Mouse (Mus musculus) adipocyte (in vitro differentiated cells): ENCODE measurements around the gene Tceal9.
"Not testable (repeated sequence)": the region's sequence is repeated elsewhere in the genome, so short reads cannot be mapped to it uniquely, and the experiment has no call there.

Source experiments
- DNase-seq: peaks from one replicate; pipeline ENCODE4 v3.0.0-alpha.2; 2016; ENCODE audit warnings: low spot score

The Tceal9 gene

GRCm38 (mm10) chrX:136270393-136271111 is 25.7 kb downstream of the Tceal9 start:
- DNase-seq = not testable (repeated sequence)

GRCm38 (mm10) chrX:136274542-136274941 is 29.7 kb downstream of the Tceal9 start:
- no peak for DNase-seq

GRCm38 (mm10) chrX:136275386-136275785 is 30.5 kb downstream of the Tceal9 start:
- DNase-seq = no peak

GRCm38 (mm10) chrX:136277577-136277976 is 32.7 kb downstream of the Tceal9 start:
- DNase-seq = no peak

DNA sequence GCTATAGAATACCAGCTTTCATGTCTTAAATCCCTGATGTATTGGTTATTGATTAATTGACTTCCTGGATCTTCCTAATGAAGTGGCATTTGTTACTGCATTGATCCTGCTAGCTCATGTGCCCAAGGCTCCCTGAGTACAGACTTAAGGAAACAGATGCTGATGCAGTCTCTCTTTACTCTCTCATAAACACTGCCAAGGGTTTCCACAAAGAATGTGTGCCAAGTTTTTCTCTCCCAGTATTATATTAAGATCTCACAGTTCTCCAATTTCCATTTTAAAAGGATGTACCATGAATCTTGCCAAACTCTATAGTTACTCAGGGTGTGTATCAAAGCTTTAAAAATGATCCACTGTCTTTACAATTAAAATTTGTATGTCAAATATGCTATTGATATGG is 33.5 kb downstream of the Tceal9 start:
- DNase-seq = no peak

GRCm38 (mm10) chrX:136279410-136279809 is 34.5 kb downstream of the Tceal9 start:
- no peak for DNase-seq

DNA sequence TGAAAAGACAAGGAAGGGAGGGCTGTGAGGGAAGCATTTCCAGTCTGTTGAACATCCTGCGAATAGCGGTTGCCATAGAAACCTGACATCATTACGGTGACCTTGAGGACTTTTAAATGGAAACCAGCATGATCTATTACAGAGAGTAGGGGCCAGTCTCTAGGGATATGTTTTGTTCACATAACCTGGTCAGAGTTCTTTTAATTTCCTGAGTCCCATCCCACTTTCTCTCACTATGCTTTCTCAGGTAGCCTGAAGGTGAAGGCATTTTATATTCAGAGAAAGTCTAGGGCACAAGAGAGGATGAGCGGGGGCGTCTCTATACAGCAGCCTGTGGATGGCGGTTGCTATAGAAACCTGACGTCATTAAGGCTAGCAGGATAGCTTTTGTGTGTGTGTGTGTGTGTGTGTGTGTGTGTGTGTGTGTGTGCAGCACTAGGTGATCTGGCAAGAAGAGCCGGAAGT is 46.0 kb downstream of the Tceal9 start:
- DNase-seq = no peak
